Mouse (Mus musculus) liver, embryonic 13.5 days (tissue): Measurements from ENCODE around the gene Pla2g12a. TPM values are rescaled to one million over a fixed set of nuclear protein-coding genes. Genes with fewer than 3 reads are reported as not detected.

Source experiments
- ATAC-seq: fragments of 200-750 bp; cut with Nextera tagmentation; 2 replicates; pipeline ENCODE4 v1.8.0; 2017; ENCODE audit warnings: low read depth, mild to moderate bottlenecking, moderate number of reproducible peaks, moderate library complexity
- DNase-seq: peaks from one replicate; pipeline ENCODE4 v3.0.0; 2022
- H3K27ac ChIP-seq: fragments of 300-500 bp; sonication (generic); 2 replicates; pipeline ENCODE4 v1.5.1; 2015; ENCODE audit warnings: moderate library complexity, mild to moderate bottlenecking, inconsistent platforms
- H3K27me3 ChIP-seq: fragments of 300-500 bp; sonication (generic); 2 replicates; pipeline ENCODE4 v1.6.1; 2015; ENCODE audit warnings: mild to moderate bottlenecking, inconsistent platforms
- H3K36me3 ChIP-seq: fragments of 300-500 bp; sonication (generic); 2 replicates; pipeline ENCODE4 v1.6.1; 2015; ENCODE audit warnings: mild to moderate bottlenecking, inconsistent platforms
- H3K4me1 ChIP-seq: fragments of 300-500 bp; sonication (generic); replicated peaks from 2 replicates; pipeline ENCODE4 v1.6.1; 2015; ENCODE audit warnings: inconsistent platforms
- H3K4me2 ChIP-seq: fragments of 300-500 bp; sonication (generic); 2 replicates; pipeline ENCODE4 v1.6.1; 2015; ENCODE audit warnings: inconsistent platforms, mild to moderate bottlenecking, moderate library complexity
- H3K4me3 ChIP-seq: fragments of 300-500 bp; sonication (generic); replicated peaks from 2 replicates; pipeline ENCODE4 v1.5.1; 2015; ENCODE audit warnings: mild to moderate bottlenecking, inconsistent platforms
- H3K9ac ChIP-seq: fragments of 300-500 bp; sonication (generic); 2 replicates; pipeline ENCODE4 v1.6.1; 2015; ENCODE audit warnings: mild to moderate bottlenecking, inconsistent platforms
- H3K9me3 ChIP-seq: fragments of 300-500 bp; sonication (generic); replicated peaks from 2 replicates; pipeline ENCODE4 v1.6.1; 2016; ENCODE audit warnings: inconsistent platforms
- WGBS: fragments of 180-500 bp; shearing (Covaris S2); methylation state at CpG from one replicate; pipeline ENCODE4 v1.1.7; 2015; ENCODE audit not compliant: insufficient replicate concordance; 5-methylcytosine and 5-hydroxymethylcytosine counted together
- polyA plus RNA-seq: library from polyadenylated mRNA; unstranded; fragments of >200 nt; fragmentation: Nextera tagmentation; extraction: Ambion mirVana; gene quantifications from 2 replicates; pipeline ENCODE4 v1.2.1, GENCODE M21; 2015

Gene Pla2g12a
- 88.8 and 96.7 TPM in 2 replicates for polyA plus RNA-seq

DNA sequence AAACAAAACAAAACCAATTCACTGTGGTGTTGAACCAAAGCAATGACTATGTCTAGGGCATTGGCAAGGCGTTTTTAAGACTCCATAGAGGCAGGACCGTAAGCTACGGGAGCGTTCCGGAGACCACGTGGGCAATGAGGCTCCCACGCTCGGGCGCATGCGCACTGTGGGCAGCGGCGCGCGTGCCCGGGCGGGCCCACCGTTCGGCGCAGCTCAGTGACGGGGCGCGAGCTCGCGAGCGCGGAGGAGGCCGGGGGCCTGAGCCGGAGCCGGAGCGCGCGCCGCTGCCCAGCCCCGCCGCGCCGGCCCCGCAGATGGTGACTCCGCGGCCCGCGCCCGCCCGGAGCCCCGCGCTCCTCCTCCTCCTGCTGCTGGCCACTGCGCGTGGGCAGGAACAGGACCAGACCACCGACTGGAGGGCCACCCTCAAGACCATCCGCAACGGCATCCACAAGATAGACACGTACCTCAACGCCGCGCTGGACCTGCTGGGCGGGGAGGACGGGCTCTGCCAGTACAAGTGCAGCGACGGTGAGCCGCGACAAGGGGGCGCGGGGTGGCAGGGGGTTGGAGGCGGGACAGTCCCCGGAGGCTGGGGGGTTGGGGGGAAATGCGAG is at the start of gene Pla2g12a:
TSS of gene Pla2g12a (plus strand) at position 202 of the 617 bp plus-strand sequence.
- Histone ChIP-seq H3K36me3 (peaks cover 4% of the 10 kb centered on the region; the same call in 1 of the 2 replicates), H3K9ac (peak within 1 kb of the TSS; percentile 85), H3K9me3 (no peaks in the 10 kb centered on the region), H3K4me3 (peak within 1 kb of the TSS; percentile 78), H3K27me3 (no peaks in the 10 kb centered on the region), H3K4me2 (peak within 1 kb of the TSS; percentile 91), H3K4me1 (peaks cover 49% of the 10 kb centered on the region), H3K27ac (peak within 1 kb of the TSS; percentile 80)
- ATAC-seq (peak; percentile 76), DNase-seq (peak; percentile 82)
- WGBS, result under 1% methylated on average over 66 of the region's 66 CpGs

- Histone ChIP-seq H3K27ac (peak overlapping the region; percentile 82), H3K4me1 (peaks cover 26% of the 10 kb centered on the region), H3K4me2 (peak overlapping the region; percentile 94), H3K9me3 (no peaks in the 10 kb centered on the region), H3K4me3 (peak overlapping the region; percentile 87), H3K9ac (peak overlapping the region; percentile 83), H3K27me3 (no peaks in the 10 kb centered on the region), H3K36me3 (peaks cover 31% of the 10 kb centered on the region)
- 0% methylated on average over 45 of the region's 45 CpGs for WGBS
- ATAC-seq (peak; percentile 19), DNase-seq (peak; percentile 43)
Observed at GRCm38 (mm10) chr3:129830626-129831025, 47.8 kb upstream of the Pla2g12a start.

DNA sequence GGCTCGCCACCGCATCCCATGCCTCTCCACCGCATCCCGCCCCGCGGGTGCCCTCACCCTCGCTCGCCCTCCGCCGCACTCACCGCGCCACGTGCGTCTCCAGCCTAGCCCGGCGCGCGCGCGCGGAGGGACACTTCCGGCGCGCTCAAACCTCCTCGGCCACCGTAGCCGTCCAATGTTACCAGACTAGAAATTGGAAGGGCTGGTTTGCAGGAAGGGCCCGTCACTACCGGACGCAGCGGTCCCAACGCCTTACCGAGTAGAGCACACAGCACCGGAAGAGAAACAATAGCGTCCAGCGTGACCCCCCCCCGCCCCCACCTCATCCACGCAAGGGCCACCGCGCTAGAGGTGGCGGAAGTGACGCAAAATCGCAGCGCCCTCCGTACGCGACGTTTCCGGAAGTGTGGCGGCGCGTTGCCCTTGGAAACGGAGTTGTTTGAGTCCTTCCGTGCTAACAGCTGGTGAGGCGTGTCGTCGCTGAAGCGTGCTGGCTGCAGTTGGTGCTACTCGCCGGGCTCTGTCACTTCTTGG is 47.3 kb upstream of the Pla2g12a start, which contains the start of gene Gar1:
TSS of gene Gar1 (minus strand) at position 362 of the 534 bp plus-strand sequence.
- Histone ChIP-seq H3K4me3 (peak within 1 kb of the TSS; percentile 87), H3K36me3 (peaks cover 26% of the 10 kb centered on the region), H3K4me2 (peak within 1 kb of the TSS; percentile 94), H3K27me3 (no peaks in the 10 kb centered on the region), H3K4me1 (peaks cover 26% of the 10 kb centered on the region), H3K9me3 (no peaks in the 10 kb centered on the region), H3K27ac (peak within 1 kb of the TSS; percentile 82), H3K9ac (peak within 1 kb of the TSS; percentile 83)
- DNase-seq, result peak; percentile 86
- ATAC-seq, result peak; percentile 86
- WGBS, result under 1% methylated on average over 60 of the region's 60 CpGs

DNA sequence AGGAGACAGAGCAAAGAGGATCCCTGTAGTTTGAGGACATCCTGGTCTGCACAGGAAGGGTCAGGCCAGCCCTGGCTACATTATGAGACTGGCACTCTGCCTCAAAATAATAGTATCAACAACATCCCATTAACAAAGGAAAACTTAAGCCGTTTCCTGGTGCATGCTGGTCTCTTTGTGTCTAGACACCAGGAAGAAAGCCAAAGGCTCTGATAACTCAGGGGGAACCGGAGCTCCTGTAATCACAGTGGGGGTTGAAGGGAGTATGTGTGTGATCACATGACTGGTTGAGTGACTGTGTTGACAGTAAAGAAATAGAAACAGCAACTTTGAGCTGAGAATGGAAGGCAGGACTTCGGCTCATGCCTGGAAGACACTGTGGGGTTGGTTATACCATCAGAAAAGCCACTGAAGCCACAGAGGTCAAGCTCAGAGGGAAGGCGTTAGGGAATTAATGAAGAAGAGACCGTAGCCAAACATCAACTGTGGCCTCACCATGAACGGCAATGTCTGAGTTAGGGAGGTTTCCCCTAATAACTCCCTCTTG is 42.9 kb upstream of the Pla2g12a start, which contains the start of gene Cfi:
TSS of gene Cfi (plus strand) at position 497 of the 547 bp plus-strand sequence.
- DNase-seq (no peak), ATAC-seq (no peak)
- Histone ChIP-seq H3K4me2 (peak within 1 kb of the TSS; percentile 41), H3K4me1 (peaks cover 2% of the 10 kb centered on the region), H3K36me3 (no peaks in the 10 kb centered on the region), H3K27ac (peak within 1 kb of the TSS; percentile 68), H3K9me3 (no peaks in the 10 kb centered on the region), H3K27me3 (no peaks in the 10 kb centered on the region), H3K4me3 (peak within 1 kb of the TSS; percentile 35; the same call in 1 of the 2 replicates), H3K9ac (peak within 1 kb of the TSS; percentile 1; the same call in 1 of the 2 replicates)
- 48% methylated on average over 6 of the region's 6 CpGs for WGBS

GRCm38 (mm10) chr3:129836051-129836697 is 42.2 kb upstream of the Pla2g12a start:
- Histone ChIP-seq H3K27me3 (no peaks in the 10 kb centered on the region), H3K9me3 (no peaks in the 10 kb centered on the region), H3K27ac (peak overlapping the region; percentile 68), H3K9ac (peak overlapping the region; percentile 1; the same call in 1 of the 2 replicates), H3K4me1 (peaks cover 2% of the 10 kb centered on the region; the same call in 1 of the 2 replicates), H3K4me2 (peak overlapping the region; percentile 41), H3K36me3 (no peaks in the 10 kb centered on the region), H3K4me3 (no peak overlapping the region)
- 20% methylated on average over 11 of the region's 11 CpGs for WGBS
- DNase-seq (no peak), ATAC-seq (no peak)

- Histone ChIP-seq H3K36me3 (no peaks in the 10 kb centered on the region), H3K27ac (no peak overlapping the region), H3K9me3 (no peaks in the 10 kb centered on the region), H3K27me3 (no peaks in the 10 kb centered on the region), H3K4me2 (peak overlapping the region; percentile 43; the same call in 1 of the 2 replicates), H3K9ac (no peak overlapping the region), H3K4me3 (peak overlapping the region; percentile 35), H3K4me1 (peaks cover 2% of the 10 kb centered on the region; the same call in 1 of the 2 replicates)
- DNase-seq (no peak), ATAC-seq (no peak)
- WGBS, result 56% methylated on average over 6 of the region's 6 CpGs
Observed at GRCm38 (mm10) chr3:129836965-129837364, 41.4 kb upstream of the Pla2g12a start.

GRCm38 (mm10) chr3:129838017-129838416 is 40.4 kb upstream of the Pla2g12a start:
- Histone ChIP-seq H3K27ac (no peak overlapping the region), H3K9ac (no peak overlapping the region), H3K4me2 (peak overlapping the region; percentile 43), H3K4me3 (peak overlapping the region; percentile 35), H3K9me3 (no peaks in the 10 kb centered on the region), H3K4me1 (peaks cover 2% of the 10 kb centered on the region; the same call in 1 of the 2 replicates), H3K36me3 (no peaks in the 10 kb centered on the region), H3K27me3 (no peaks in the 10 kb centered on the region)
- ATAC-seq (peak; percentile 37; the same call in 1 of the 2 replicates), DNase-seq (no peak)
- 40% methylated on average over 7 of the region's 7 CpGs for WGBS

DNA sequence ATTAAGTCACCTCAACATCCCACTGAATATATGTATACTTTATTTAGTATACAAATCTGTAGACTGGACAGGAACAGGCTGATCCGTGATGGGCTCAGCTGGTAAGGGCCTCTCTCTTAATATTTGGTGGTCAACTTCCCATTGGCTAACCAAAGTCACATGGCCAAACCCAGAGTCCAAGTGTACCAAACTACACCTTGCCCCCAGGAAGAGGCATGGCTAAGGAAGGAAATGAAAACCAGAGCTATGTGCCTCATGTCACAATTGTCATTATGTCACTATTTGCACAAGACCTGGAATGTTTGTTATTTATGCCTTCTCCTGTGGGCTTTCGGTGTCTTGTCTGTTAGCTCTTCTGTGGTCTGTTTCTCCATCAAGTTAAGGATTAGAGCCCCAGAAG is 32.5 kb upstream of the Pla2g12a start:
- DNase-seq, result no peak
- no peak overlapping the region for H3K4me2 ChIP-seq
- WGBS, result 34% methylated on average over 2 of the region's 2 CpGs
- no peak overlapping the region for H3K4me3 ChIP-seq
- no peaks in the 10 kb centered on the region for H3K9me3 ChIP-seq
- ATAC-seq, result no peak
- H3K27ac ChIP-seq, result no peak overlapping the region
- no peaks in the 10 kb centered on the region for H3K27me3 ChIP-seq
- H3K4me1 ChIP-seq, result no peaks in the 10 kb centered on the region
- H3K9ac ChIP-seq, result no peak overlapping the region
- no peaks in the 10 kb centered on the region for H3K36me3 ChIP-seq

GRCm38 (mm10) chr3:129846846-129847245 is 31.6 kb upstream of the Pla2g12a start:
- no peak overlapping the region for H3K4me2 ChIP-seq
- H3K9me3 ChIP-seq, result no peaks in the 10 kb centered on the region
- H3K27me3 ChIP-seq, result no peaks in the 10 kb centered on the region
- no peaks in the 10 kb centered on the region for H3K36me3 ChIP-seq
- no peak overlapping the region for H3K9ac ChIP-seq
- ATAC-seq (no peak), DNase-seq (no peak)
- H3K27ac ChIP-seq, result no peak overlapping the region
- H3K4me3 ChIP-seq, result no peak overlapping the region
- H3K4me1 ChIP-seq, result no peaks in the 10 kb centered on the region
- WGBS, result 72% methylated on average over 7 of the region's 7 CpGs

- Histone ChIP-seq H3K27me3 (no peaks in the 10 kb centered on the region), H3K36me3 (peaks cover 23% of the 10 kb centered on the region), H3K4me3 (no peak overlapping the region), H3K9me3 (no peaks in the 10 kb centered on the region), H3K9ac (no peak overlapping the region), H3K27ac (no peak overlapping the region), H3K4me2 (no peak overlapping the region), H3K4me1 (no peaks in the 10 kb centered on the region)
- DNase-seq, result no peak
- no peak for ATAC-seq
- WGBS, result 47% methylated on average over 2 of the region's 2 CpGs
Observed at GRCm38 (mm10) chr3:129862592-129862991, 15.8 kb upstream of the Pla2g12a start.

- H3K4me3 ChIP-seq, result no peak overlapping the region
- peak; percentile 14 for DNase-seq
- H3K4me2 ChIP-seq, result no peak overlapping the region
- H3K9me3 ChIP-seq, result no peaks in the 10 kb centered on the region
- peak; percentile 51; the same call in 1 of the 2 replicates for ATAC-seq
- H3K4me1 ChIP-seq, result no peaks in the 10 kb centered on the region
- H3K27me3 ChIP-seq, result no peaks in the 10 kb centered on the region
- 38% methylated on average over 14 of the region's 14 CpGs for WGBS
- H3K27ac ChIP-seq, result no peak overlapping the region
- peaks cover 20% of the 10 kb centered on the region; the same call in 1 of the 2 replicates for H3K36me3 ChIP-seq
- no peak overlapping the region for H3K9ac ChIP-seq
Observed at GRCm38 (mm10) chr3:129863698-129864097, 14.7 kb upstream of the Pla2g12a start.
